Mouse (Mus musculus): ENCODE measurements around the gene Pcid2. TPM values are rescaled to one million over a fixed set of nuclear protein-coding genes. Genes with fewer than 3 reads are reported as not detected.
A peak's percentile ranks its signal among the peaks of the same experiment; 100 is the strongest.
"Not testable (repeated sequence)": the region's sequence is repeated elsewhere in the genome, so short reads cannot be mapped to it uniquely, and the experiment has no call there.

Gene Pcid2
- polyA plus RNA-seq, 1 experiment = 44.1 TPM

DNA sequence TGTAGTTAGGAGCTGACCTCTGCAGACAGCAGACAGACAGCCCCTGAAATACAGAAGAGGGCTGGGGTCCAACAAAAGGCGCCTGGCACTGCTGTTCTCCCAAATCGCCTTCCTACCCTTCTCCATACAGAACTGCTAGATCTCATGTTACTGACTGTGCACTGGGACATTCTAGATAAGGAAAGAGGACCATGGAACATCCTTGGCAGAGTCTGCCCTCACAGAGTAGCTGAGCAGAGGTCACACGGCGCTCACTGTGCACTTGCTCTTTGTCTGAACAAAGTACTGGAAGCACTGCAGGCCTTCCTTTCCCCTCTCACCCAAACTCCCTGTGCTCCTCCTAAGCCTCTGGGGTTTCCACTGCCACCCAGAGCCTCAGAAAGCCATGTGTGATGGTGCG, 36.4 kb upstream of the Pcid2 start:
- Histone ChIP-seq H3K9me3 (replicated peaks; ENCODE audit: control insufficient read depth, insufficient read depth, low read length, poor library complexity, severe bottlenecking) (no peaks in the 10 kb centered on the region), H3K4me1 (ENCODE audit: control insufficient read depth, insufficient read depth, low read length) (no peaks in the 10 kb centered on the region), H3K36me3 (ENCODE audit: control insufficient read depth, insufficient read depth, low read length, poor library complexity, severe bottlenecking) (peaks cover 20% of the 10 kb centered on the region; the same call in 1 of the 2 replicates)

GRCm38 (mm10) chr8:13139641-13140182, 34.5 kb upstream of the Pcid2 start:
- Histone ChIP-seq H3K9me3 (replicated peaks; ENCODE audit: control insufficient read depth, insufficient read depth, low read length, poor library complexity, severe bottlenecking) (no peaks in the 10 kb centered on the region), H3K27ac (ENCODE audit: insufficient read depth, low read length) (peak overlapping the region; percentile 92), H3K9ac (ENCODE audit: low read depth, poor library complexity, severe bottlenecking) (no peak overlapping the region), H3K4me3 (ENCODE audit: low read depth, low read length) (no peak overlapping the region), H3K27me3 (ENCODE audit: control insufficient read depth, insufficient read depth, low read length, poor library complexity, severe bottlenecking) (no peaks in the 10 kb centered on the region), H3K36me3 (ENCODE audit: control insufficient read depth, insufficient read depth, low read length, poor library complexity, severe bottlenecking) (peaks cover 21% of the 10 kb centered on the region; the same call in 1 of the 2 replicates), H3K4me1 (ENCODE audit: control insufficient read depth, insufficient read depth, low read length) (peaks cover 3% of the 10 kb centered on the region)
- TF ChIP-seq EP300 (IDR thresholded peaks at IDR 0.05; ENCODE audit: insufficient read depth, low read depth, low read length) (peak; percentile 97), CTCF (IDR thresholded peaks at IDR 0.05; ENCODE audit: low read depth, low read length) (no peak), POLR2A (IDR thresholded peaks at IDR 0.05; ENCODE audit: insufficient read depth, low read length) (no peak)

More for the DNA sequence above, 36.4 kb upstream of the Pcid2 start:
- Histone ChIP-seq H3K4me3 (ENCODE audit: low read depth, low read length) (no peak overlapping the region), H3K9ac (ENCODE audit: low read depth, poor library complexity, severe bottlenecking) (no peak overlapping the region), H3K27me3 (ENCODE audit: control insufficient read depth, insufficient read depth, low read length, poor library complexity, severe bottlenecking) (no peaks in the 10 kb centered on the region), H3K27ac (ENCODE audit: insufficient read depth, low read length) (no peak overlapping the region)
- TF ChIP-seq POLR2A (IDR thresholded peaks at IDR 0.05; ENCODE audit: insufficient read depth, low read length) (no peak), EP300 (IDR thresholded peaks at IDR 0.05; ENCODE audit: insufficient read depth, low read depth, low read length) (no peak), CTCF (IDR thresholded peaks at IDR 0.05; ENCODE audit: low read depth, low read length) (no peak)

- peak; percentile 45 for TF ChIP-seq CTCF (IDR thresholded peaks at IDR 0.05; ENCODE audit: low read depth, low read length)
- not testable (repeated sequence) for H3K9ac ChIP-seq (ENCODE audit: low read depth, poor library complexity, severe bottlenecking); H3K27me3 ChIP-seq (ENCODE audit: control insufficient read depth, insufficient read depth, low read length, poor library complexity, severe bottlenecking); H3K4me3 ChIP-seq (ENCODE audit: low read depth, low read length); H3K9me3 ChIP-seq (replicated peaks; ENCODE audit: control insufficient read depth, insufficient read depth, low read length, poor library complexity, severe bottlenecking); H3K27ac ChIP-seq (ENCODE audit: insufficient read depth, low read length); H3K4me1 ChIP-seq (ENCODE audit: control insufficient read depth, insufficient read depth, low read length)
- peaks cover 26% of the 10 kb centered on the region for H3K36me3 ChIP-seq (ENCODE audit: control insufficient read depth, insufficient read depth, low read length, poor library complexity, severe bottlenecking)
Measured at GRCm38 (mm10) chr8:13132220-13132619, 27.0 kb upstream of the Pcid2 start.

DNA sequence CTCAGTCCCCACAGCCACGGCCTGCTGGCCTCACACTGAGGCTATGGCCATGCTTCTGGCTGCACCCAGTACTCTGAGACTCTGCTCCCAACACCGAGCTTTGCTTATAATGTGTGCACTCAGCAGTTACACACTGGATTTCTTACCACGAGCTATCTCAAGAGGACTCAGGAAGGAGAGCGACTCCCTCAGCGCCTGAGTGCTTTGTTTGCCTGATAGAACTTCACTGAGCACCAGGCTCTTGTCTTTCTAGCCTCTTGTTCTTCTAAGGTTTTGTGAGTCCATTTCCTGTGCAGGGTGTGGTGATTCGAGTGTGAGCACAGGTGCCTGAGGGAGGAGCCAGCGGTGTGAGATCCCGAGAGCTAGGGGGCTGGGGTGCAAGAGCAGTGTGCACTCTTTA, 19.6 kb upstream of the Pcid2 start:
- Histone ChIP-seq H3K9ac (ENCODE audit: low read depth, poor library complexity, severe bottlenecking) (no peak overlapping the region), H3K27me3 (ENCODE audit: control insufficient read depth, insufficient read depth, low read length, poor library complexity, severe bottlenecking) (no peaks in the 10 kb centered on the region), H3K27ac (ENCODE audit: insufficient read depth, low read length) (no peak overlapping the region), H3K4me1 (ENCODE audit: control insufficient read depth, insufficient read depth, low read length) (no peaks in the 10 kb centered on the region), H3K9me3 (replicated peaks; ENCODE audit: control insufficient read depth, insufficient read depth, low read length, poor library complexity, severe bottlenecking) (no peaks in the 10 kb centered on the region), H3K36me3 (ENCODE audit: control insufficient read depth, insufficient read depth, low read length, poor library complexity, severe bottlenecking) (peaks cover 10% of the 10 kb centered on the region), H3K4me3 (ENCODE audit: low read depth, low read length) (no peak overlapping the region)
- TF ChIP-seq EP300 (IDR thresholded peaks at IDR 0.05; ENCODE audit: insufficient read depth, low read depth, low read length) = no peak
- TF ChIP-seq POLR2A (IDR thresholded peaks at IDR 0.05; ENCODE audit: insufficient read depth, low read length) = no peak
- TF ChIP-seq CTCF (IDR thresholded peaks at IDR 0.05; ENCODE audit: low read depth, low read length) = no peak

DNA sequence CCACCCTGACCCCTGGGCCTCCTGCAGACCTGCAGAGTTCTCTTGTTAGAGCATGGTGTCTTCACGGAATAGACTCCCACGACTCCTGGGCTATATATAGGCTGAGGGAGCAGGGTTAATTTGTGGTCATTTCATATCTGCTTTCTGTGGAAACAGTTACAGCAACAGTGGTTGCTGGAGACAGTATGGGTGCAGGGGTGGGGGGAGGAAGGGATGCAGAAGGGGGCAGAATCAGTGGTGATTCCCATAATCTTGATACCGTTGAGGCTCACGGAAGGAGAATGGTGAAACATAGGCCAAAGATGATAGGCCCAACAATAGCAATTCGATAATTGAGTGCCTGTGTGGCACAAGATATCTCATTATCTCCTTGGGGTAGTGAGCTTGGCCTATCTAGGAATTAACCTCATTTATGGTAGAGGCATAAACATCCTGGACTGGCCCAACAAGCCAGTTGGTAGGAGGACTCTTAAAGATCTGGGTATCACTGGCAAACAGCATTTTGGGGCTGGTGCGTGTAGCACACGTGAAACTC, 17.7 kb upstream of the Pcid2 start:
- no peak for TF ChIP-seq CTCF (IDR thresholded peaks at IDR 0.05; ENCODE audit: low read depth, low read length)
- H3K27ac ChIP-seq (ENCODE audit: insufficient read depth, low read length) = no peak overlapping the region
- H3K4me3 ChIP-seq (ENCODE audit: low read depth, low read length) = no peak overlapping the region
- no peaks in the 10 kb centered on the region for H3K9me3 ChIP-seq (replicated peaks; ENCODE audit: control insufficient read depth, insufficient read depth, low read length, poor library complexity, severe bottlenecking)
- no peak overlapping the region for H3K9ac ChIP-seq (ENCODE audit: low read depth, poor library complexity, severe bottlenecking)
- no peaks in the 10 kb centered on the region for H3K27me3 ChIP-seq (ENCODE audit: control insufficient read depth, insufficient read depth, low read length, poor library complexity, severe bottlenecking)
- H3K36me3 ChIP-seq (ENCODE audit: control insufficient read depth, insufficient read depth, low read length, poor library complexity, severe bottlenecking) = peaks cover 7% of the 10 kb centered on the region; the same call in 1 of the 2 replicates
- H3K4me1 ChIP-seq (ENCODE audit: control insufficient read depth, insufficient read depth, low read length) = no peaks in the 10 kb centered on the region

- Histone ChIP-seq H3K9me3 (replicated peaks; ENCODE audit: control insufficient read depth, insufficient read depth, low read length, poor library complexity, severe bottlenecking) (no peaks in the 10 kb centered on the region), H3K27ac (ENCODE audit: insufficient read depth, low read length) (no peak overlapping the region), H3K27me3 (ENCODE audit: control insufficient read depth, insufficient read depth, low read length, poor library complexity, severe bottlenecking) (no peaks in the 10 kb centered on the region), H3K9ac (ENCODE audit: low read depth, poor library complexity, severe bottlenecking) (no peak overlapping the region), H3K4me1 (ENCODE audit: control insufficient read depth, insufficient read depth, low read length) (no peaks in the 10 kb centered on the region), H3K36me3 (ENCODE audit: control insufficient read depth, insufficient read depth, low read length, poor library complexity, severe bottlenecking) (0 out of 2 replicates have a peak, but pooled peaks cover 2% of the 10 kb centered on the region), H3K4me3 (ENCODE audit: low read depth, low read length) (no peak overlapping the region)
- TF ChIP-seq CTCF (IDR thresholded peaks at IDR 0.05; ENCODE audit: low read depth, low read length) (no peak), EP300 (IDR thresholded peaks at IDR 0.05; ENCODE audit: insufficient read depth, low read depth, low read length) (no peak), POLR2A (IDR thresholded peaks at IDR 0.05; ENCODE audit: insufficient read depth, low read length) (no peak)
Measured at GRCm38 (mm10) chr8:13120882-13121665, 15.8 kb upstream of the Pcid2 start.

All from ES-Bruce4 (cell line).